Mouse (Mus musculus) liver, embryonic 12.5 days (tissue): ENCODE results near the gene Palm. TPM values are rescaled to one million over a fixed set of nuclear protein-coding genes. Genes with fewer than 3 reads are reported as not detected.

Source experiments
- ATAC-seq: fragments of 200-750 bp; cut with Nextera tagmentation; 2 replicates; pipeline ENCODE4 v1.8.0; 2017; ENCODE audit warnings: moderate number of reproducible peaks, mild to moderate bottlenecking, moderate library complexity
- H3K27ac ChIP-seq: fragments of 300-500 bp; sonication (generic); 2 replicates; pipeline ENCODE4 v1.5.1; 2016; ENCODE audit warnings: mild to moderate bottlenecking
- H3K27me3 ChIP-seq: fragments of 300-500 bp; sonication (generic); replicated peaks from 2 replicates; pipeline ENCODE4 v1.6.1; 2016; ENCODE audit warnings: mild to moderate bottlenecking, moderate library complexity
- H3K36me3 ChIP-seq: fragments of 300-500 bp; sonication (generic); 2 replicates; pipeline ENCODE4 v1.6.1; 2016; ENCODE audit warnings: mild to moderate bottlenecking, moderate library complexity
- H3K4me1 ChIP-seq: fragments of 300-500 bp; sonication (generic); 2 replicates; pipeline ENCODE4 v1.6.1; 2016
- H3K4me2 ChIP-seq: fragments of 300-500 bp; sonication (generic); 2 replicates; pipeline ENCODE4 v1.6.1; 2016; ENCODE audit warnings: mild to moderate bottlenecking, moderate library complexity
- H3K4me3 ChIP-seq: fragments of 300-500 bp; sonication (generic); 2 replicates; pipeline ENCODE4 v1.5.1; 2016; ENCODE audit warnings: mild to moderate bottlenecking, moderate library complexity
- H3K9ac ChIP-seq: fragments of 300-500 bp; sonication (generic); 2 replicates; pipeline ENCODE4 v1.6.1; 2016; ENCODE audit warnings: mild to moderate bottlenecking, moderate library complexity
- H3K9me3 ChIP-seq: fragments of 300-500 bp; sonication (generic); replicated peaks from 2 replicates; pipeline ENCODE4 v1.6.1; 2016; ENCODE audit warnings: mild to moderate bottlenecking, moderate library complexity
- WGBS: fragments of 180-500 bp; shearing (Covaris S2); methylation state at CpG from one replicate; pipeline ENCODE4 v1.1.7; 2016; ENCODE audit not compliant: insufficient replicate concordance; 5-methylcytosine and 5-hydroxymethylcytosine counted together
- polyA plus RNA-seq: library from polyadenylated mRNA; unstranded; fragments of >200 nt; fragmentation: Nextera tagmentation; extraction: Ambion mirVana; gene quantifications from 2 replicates; pipeline ENCODE4 v1.2.1, GENCODE M21; 2016

The Palm gene
- polyA plus RNA-seq, 1 experiment from 2014 or later, result 13.2 TPM

GRCm38 (mm10) chr10:79777103-79777531, 16.3 kb upstream of the Palm start, which contains the start of gene Fstl3:
Fstl3 (plus strand) TSS chr10:79777272.
- H3K4me3 ChIP-seq, result peak within 1 kb of the TSS; percentile 48
- H3K9me3 ChIP-seq, result peaks cover 10% of the 10 kb centered on the region
- no peak within 1 kb of the TSS for H3K27ac ChIP-seq
- peaks cover 60% of the 10 kb centered on the region for H3K27me3 ChIP-seq
- H3K4me2 ChIP-seq, result peak within 1 kb of the TSS; percentile 67
- no peak for ATAC-seq
- 4% methylated on average over 39 of the region's 39 CpGs for WGBS
- peaks cover 34% of the 10 kb centered on the region for H3K4me1 ChIP-seq
- H3K9ac ChIP-seq, result peak within 1 kb of the TSS; percentile 32; the same call in 1 of the 2 replicates
- H3K36me3 ChIP-seq, result no peaks in the 10 kb centered on the region

GRCm38 (mm10) chr10:79778006-79778405, 15.4 kb upstream of the Palm start:
- ATAC-seq, result no peak
- Histone ChIP-seq H3K4me2 (no peak overlapping the region; the same call in 1 of the 2 replicates), H3K27ac (no peak overlapping the region)

GRCm38 (mm10) chr10:79779193-79779592, 14.2 kb upstream of the Palm start:
- Histone ChIP-seq H3K4me3 (no peak overlapping the region), H3K9me3 (peaks cover 5% of the 10 kb centered on the region), H3K27ac (no peak overlapping the region), H3K4me1 (peaks cover 34% of the 10 kb centered on the region), H3K9ac (no peak overlapping the region), H3K36me3 (no peaks in the 10 kb centered on the region), H3K27me3 (peaks cover 72% of the 10 kb centered on the region), H3K4me2 (peak overlapping the region; percentile 71)
- 31% methylated on average over 2 of the region's 2 CpGs for WGBS
- no peak for ATAC-seq

More at GRCm38 (mm10) chr10:79778006-79778405, 15.4 kb upstream of the Palm start:
- Histone ChIP-seq H3K9me3 (peaks cover 5% of the 10 kb centered on the region), H3K9ac (no peak overlapping the region), H3K36me3 (no peaks in the 10 kb centered on the region), H3K4me1 (peaks cover 34% of the 10 kb centered on the region), H3K4me3 (no peak overlapping the region), H3K27me3 (peaks cover 66% of the 10 kb centered on the region)
- 32% methylated on average over 15 of the region's 15 CpGs for WGBS

GRCm38 (mm10) chr10:79779784-79780663, 13.3 kb upstream of the Palm start:
- Histone ChIP-seq H3K9me3 (peaks cover 4% of the 10 kb centered on the region), H3K4me1 (peaks cover 34% of the 10 kb centered on the region), H3K27ac (peak overlapping the region; percentile 16), H3K4me2 (peak overlapping the region; percentile 71), H3K36me3 (no peaks in the 10 kb centered on the region), H3K9ac (peak overlapping the region; percentile 43; the same call in 1 of the 2 replicates), H3K27me3 (peaks cover 80% of the 10 kb centered on the region), H3K4me3 (peak overlapping the region; percentile 48)
- 2% methylated on average over 55 of the region's 55 CpGs for WGBS
- peak; percentile 84 for ATAC-seq

GRCm38 (mm10) chr10:79780664-79781015, 12.7 kb upstream of the Palm start:
- under 1% methylated on average over 13 of the region's 13 CpGs for WGBS
- Histone ChIP-seq H3K27me3 (peaks cover 83% of the 10 kb centered on the region), H3K27ac (peak overlapping the region; percentile 16), H3K4me2 (peak overlapping the region; percentile 71), H3K9me3 (no peaks in the 10 kb centered on the region), H3K9ac (no peak overlapping the region), H3K36me3 (no peaks in the 10 kb centered on the region), H3K4me1 (peaks cover 34% of the 10 kb centered on the region), H3K4me3 (peak overlapping the region; percentile 48)
- ATAC-seq, result no peak; the same call in 1 of the 2 replicates

- Histone ChIP-seq H3K36me3 (no peaks in the 10 kb centered on the region), H3K9ac (no peak overlapping the region), H3K27me3 (peaks cover 80% of the 10 kb centered on the region), H3K4me2 (peak overlapping the region; percentile 71), H3K4me3 (peak overlapping the region; percentile 48), H3K27ac (peak overlapping the region; percentile 16; the same call in 1 of the 2 replicates), H3K9me3 (no peaks in the 10 kb centered on the region), H3K4me1 (peaks cover 34% of the 10 kb centered on the region)
- WGBS, result 27% methylated on average over 21 of the region's 21 CpGs
- ATAC-seq, result no peak
Measured at GRCm38 (mm10) chr10:79781139-79781538, 12.2 kb upstream of the Palm start.

- H3K27ac ChIP-seq, result no peak overlapping the region
- peaks cover 71% of the 10 kb centered on the region for H3K27me3 ChIP-seq
- no peak for ATAC-seq
- H3K9me3 ChIP-seq, result no peaks in the 10 kb centered on the region
- WGBS, result 65% methylated on average over 5 of the region's 5 CpGs
- H3K9ac ChIP-seq, result no peak overlapping the region
- H3K4me2 ChIP-seq, result no peak overlapping the region
- no peaks in the 10 kb centered on the region for H3K36me3 ChIP-seq
- H3K4me3 ChIP-seq, result no peak overlapping the region
- H3K4me1 ChIP-seq, result peaks cover 33% of the 10 kb centered on the region
Measured at GRCm38 (mm10) chr10:79781956-79782355, 11.4 kb upstream of the Palm start.

- Histone ChIP-seq H3K36me3 (no peaks in the 10 kb centered on the region), H3K27ac (no peak overlapping the region), H3K9ac (no peak overlapping the region), H3K4me1 (peaks cover 26% of the 10 kb centered on the region), H3K4me3 (no peak overlapping the region), H3K9me3 (no peaks in the 10 kb centered on the region), H3K27me3 (peaks cover 66% of the 10 kb centered on the region), H3K4me2 (no peak overlapping the region)
- 49% methylated on average over 7 of the region's 7 CpGs for WGBS
- ATAC-seq, result no peak
Measured at GRCm38 (mm10) chr10:79783050-79783449, 10.3 kb upstream of the Palm start.

GRCm38 (mm10) chr10:79783920-79784800, 9.2 kb upstream of the Palm start:
- no peaks in the 10 kb centered on the region for H3K9me3 ChIP-seq
- no peak overlapping the region for H3K4me2 ChIP-seq
- no peaks in the 10 kb centered on the region for H3K36me3 ChIP-seq
- peaks cover 33% of the 10 kb centered on the region for H3K4me1 ChIP-seq
- 39% methylated on average over 27 of the region's 27 CpGs for WGBS
- ATAC-seq, result no peak
- H3K9ac ChIP-seq, result no peak overlapping the region
- H3K27me3 ChIP-seq, result peaks cover 61% of the 10 kb centered on the region
- H3K27ac ChIP-seq, result no peak overlapping the region
- H3K4me3 ChIP-seq, result no peak overlapping the region

GRCm38 (mm10) chr10:79788386-79789158, 4.8 kb upstream of the Palm start:
- no peak overlapping the region for H3K4me2 ChIP-seq
- H3K9me3 ChIP-seq, result no peaks in the 10 kb centered on the region
- WGBS, result 16% methylated on average over 7 of the region's 7 CpGs
- H3K4me1 ChIP-seq, result peaks cover 15% of the 10 kb centered on the region
- no peak overlapping the region for H3K9ac ChIP-seq
- no peak overlapping the region for H3K4me3 ChIP-seq
- H3K27ac ChIP-seq, result no peak overlapping the region
- H3K27me3 ChIP-seq, result peaks cover 32% of the 10 kb centered on the region
- no peaks in the 10 kb centered on the region for H3K36me3 ChIP-seq
- no peak for ATAC-seq

GRCm38 (mm10) chr10:79789581-79789980, 3.8 kb upstream of the Palm start:
- H3K36me3 ChIP-seq, result no peaks in the 10 kb centered on the region
- H3K27ac ChIP-seq, result no peak overlapping the region
- ATAC-seq, result no peak
- H3K27me3 ChIP-seq, result peaks cover 35% of the 10 kb centered on the region
- no peak overlapping the region for H3K9ac ChIP-seq
- no peaks in the 10 kb centered on the region for H3K9me3 ChIP-seq
- H3K4me3 ChIP-seq, result no peak overlapping the region
- peaks cover 25% of the 10 kb centered on the region for H3K4me1 ChIP-seq
- H3K4me2 ChIP-seq, result no peak overlapping the region
- 43% methylated on average over 2 of the region's 2 CpGs for WGBS
